Mouse (Mus musculus) heart, adult 18-20 months (tissue): ENCODE measurements at regions not wholly inside any gene's neighbourhood (a gene's known extent, or its start where the extent isn't known, plus 50 kb on each side); places are given as distances from the start of the nearest gene placed in this dataset.
A peak's percentile ranks its signal among the peaks of the same experiment; 100 is the strongest.

Experiments
- DNase-seq, 2 experiments: peaks; one replicate each; pipeline ENCODE4 v3.0.0; 2021 to 2022; ENCODE audit warnings: mixed read lengths in 1 of 2

DNA sequence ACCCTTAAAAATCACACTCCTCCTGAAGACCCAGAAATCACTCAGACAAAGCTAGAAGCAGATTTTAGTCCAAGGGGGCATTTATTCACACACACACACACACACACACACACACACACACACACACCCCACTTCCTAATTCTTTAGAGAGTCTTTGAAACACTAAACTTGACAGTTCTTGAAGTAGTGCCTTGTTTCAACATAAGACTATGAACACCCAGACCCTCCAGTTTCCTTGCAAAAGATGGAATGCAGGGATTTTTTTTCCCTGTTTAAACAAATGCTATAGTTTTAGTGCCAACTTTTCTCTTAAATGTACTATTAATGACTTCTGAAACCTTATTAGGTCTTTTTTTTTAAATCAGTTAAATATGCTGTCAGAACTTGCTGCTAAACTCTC is 279.2 kb upstream of the Fat1 start:
- DNase-seq = no peak

DNA sequence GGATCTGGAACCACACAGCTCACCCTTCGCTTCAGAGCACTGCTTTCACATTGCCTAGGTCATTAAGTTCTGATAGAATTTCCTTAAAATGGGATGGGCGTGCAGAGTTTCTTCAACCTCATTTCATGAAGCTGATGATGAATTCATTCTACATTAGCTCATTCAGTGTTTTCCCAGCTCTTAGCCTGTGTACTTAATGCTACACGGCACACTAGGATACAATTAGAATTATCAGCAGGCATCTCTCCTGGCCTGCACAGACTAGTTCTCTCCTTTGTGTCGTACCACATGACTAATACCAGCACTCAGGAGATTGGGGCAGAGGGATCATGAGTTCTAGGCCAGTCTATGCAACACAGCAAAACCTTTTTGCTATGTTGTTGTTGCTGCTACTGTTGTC is 278.8 kb upstream of the Fat1 start:
- DNase-seq = no peak

DNA sequence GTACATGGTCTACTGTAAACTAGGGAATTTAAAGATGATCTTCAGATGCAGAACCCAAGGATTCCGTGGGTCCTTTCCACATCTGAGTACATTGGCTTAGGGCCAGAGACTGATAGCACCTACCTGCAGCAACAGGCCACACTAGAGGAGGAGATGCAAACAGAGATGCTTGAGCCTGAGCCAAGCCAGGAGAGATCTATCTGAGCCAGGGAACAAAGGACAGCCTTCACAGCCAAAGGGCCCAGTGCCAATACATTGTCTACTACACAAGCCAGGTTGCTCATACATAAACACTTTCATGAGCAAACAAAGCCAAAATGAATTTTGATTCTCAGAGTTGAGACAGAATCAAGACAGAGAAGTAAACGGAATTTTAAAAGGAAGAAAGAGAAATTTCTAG is 273.6 kb upstream of the Fat1 start:
- no peak for DNase-seq

GRCm38 (mm10) chr8:44687126-44687525 is 248.1 kb upstream of the Fat1 start:
- DNase-seq = no peak

- no peak for DNase-seq
Observed at GRCm38 (mm10) chr8:44689837-44690592, 245.2 kb upstream of the Fat1 start.

DNA sequence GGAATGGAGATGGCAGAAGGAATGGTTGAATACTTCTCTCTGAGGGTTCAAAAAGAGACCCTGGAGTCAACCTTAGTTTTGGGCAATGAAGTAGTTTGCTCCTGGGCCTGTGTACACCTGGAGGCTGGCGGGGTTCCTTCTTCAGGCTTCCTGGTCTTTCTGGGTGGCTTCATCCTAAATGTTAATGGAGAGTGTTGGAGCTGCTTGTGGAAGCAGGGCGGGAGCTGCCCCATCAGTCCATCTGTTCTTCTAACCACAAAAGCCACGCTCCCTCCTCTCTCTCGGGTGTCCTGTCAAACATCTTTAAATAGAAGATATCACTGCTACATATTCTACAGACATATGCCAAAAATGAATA is 244.7 kb upstream of the Fat1 start:
- DNase-seq = no peak

GRCm38 (mm10) chr8:44691140-44691539 is 244.1 kb upstream of the Fat1 start:
- DNase-seq = peak in 1 of 2 experiments; percentile 30

DNA sequence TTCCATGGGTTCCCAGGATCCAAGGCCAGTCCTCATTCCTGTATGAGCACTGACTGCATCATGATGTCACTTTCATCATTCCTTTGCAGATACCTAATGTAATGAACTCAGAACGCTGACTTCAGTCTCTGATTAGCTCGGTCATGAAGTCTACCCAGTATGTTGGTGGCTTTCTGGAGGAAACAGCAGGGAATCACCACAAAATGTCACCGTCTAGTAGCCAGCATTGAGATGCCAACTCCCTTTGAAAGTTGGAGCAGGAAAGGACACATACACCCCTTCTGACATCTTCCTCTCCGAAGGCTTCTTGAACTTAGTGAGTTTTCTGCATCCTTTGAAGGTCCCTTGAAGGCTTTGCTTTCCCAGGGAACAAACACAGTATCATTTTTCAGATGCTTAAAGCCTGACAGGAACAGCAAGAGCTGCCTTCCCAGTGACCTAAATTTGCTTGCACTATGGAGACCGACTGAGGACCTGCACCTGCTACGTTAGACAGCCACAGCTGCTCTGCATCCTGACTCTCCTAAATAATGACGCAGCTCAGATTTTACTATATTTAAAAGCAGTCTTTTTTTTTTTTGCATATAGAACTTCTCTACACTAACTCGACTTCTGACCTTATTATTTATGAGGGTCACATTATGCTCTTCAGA is 243.1 kb upstream of the Fat1 start:
- no peak for DNase-seq

GRCm38 (mm10) chr8:44694861-44695260 is 240.4 kb upstream of the Fat1 start:
- DNase-seq = peak; percentile 70 to 85

DNA sequence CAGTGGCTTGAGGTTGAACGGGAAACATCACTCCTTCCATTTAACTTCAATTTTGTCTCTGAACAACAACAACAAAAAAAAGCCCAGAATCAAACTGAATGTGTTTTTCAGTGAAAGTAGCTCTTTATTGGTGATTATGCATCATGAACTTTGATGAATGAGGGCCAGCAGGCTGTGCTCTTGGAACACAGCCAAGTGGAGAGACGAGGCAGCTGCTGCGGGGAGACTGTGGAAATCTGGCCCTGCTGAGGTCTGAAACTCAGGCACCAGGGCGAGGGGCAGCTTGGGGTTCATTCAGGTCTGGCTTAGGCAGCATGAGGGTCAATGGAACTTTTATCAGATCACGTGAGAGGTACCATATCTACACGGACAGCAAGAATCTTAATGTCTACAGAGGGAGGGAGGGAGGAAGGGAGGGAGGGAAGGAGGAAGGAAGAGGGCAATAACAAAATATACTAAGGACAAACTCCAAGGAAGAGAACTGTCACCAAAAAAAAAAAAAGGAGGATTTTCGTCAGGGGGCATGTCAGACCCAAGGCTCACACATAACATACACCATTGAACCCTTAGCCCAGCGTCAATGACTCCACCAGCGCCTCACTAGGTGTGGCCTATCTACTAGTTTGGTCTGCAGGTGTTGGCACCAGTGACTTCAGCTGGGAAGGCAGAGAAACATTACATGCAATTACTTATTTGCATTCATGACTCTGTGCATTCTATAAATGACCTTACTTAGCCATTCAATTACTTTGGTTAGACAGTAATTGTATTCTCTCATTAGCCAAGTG is 239.0 kb upstream of the Fat1 start:
- DNase-seq = peak; percentile 68 to 76

GRCm38 (mm10) chr8:44699384-44700105 is 235.7 kb upstream of the Fat1 start:
- no peak for DNase-seq

- DNase-seq = no peak
Observed at GRCm38 (mm10) chr8:44704595-44705265, 230.5 kb upstream of the Fat1 start.

GRCm38 (mm10) chr8:44708659-44709170 is 226.5 kb upstream of the Fat1 start:
- no peak for DNase-seq

DNA sequence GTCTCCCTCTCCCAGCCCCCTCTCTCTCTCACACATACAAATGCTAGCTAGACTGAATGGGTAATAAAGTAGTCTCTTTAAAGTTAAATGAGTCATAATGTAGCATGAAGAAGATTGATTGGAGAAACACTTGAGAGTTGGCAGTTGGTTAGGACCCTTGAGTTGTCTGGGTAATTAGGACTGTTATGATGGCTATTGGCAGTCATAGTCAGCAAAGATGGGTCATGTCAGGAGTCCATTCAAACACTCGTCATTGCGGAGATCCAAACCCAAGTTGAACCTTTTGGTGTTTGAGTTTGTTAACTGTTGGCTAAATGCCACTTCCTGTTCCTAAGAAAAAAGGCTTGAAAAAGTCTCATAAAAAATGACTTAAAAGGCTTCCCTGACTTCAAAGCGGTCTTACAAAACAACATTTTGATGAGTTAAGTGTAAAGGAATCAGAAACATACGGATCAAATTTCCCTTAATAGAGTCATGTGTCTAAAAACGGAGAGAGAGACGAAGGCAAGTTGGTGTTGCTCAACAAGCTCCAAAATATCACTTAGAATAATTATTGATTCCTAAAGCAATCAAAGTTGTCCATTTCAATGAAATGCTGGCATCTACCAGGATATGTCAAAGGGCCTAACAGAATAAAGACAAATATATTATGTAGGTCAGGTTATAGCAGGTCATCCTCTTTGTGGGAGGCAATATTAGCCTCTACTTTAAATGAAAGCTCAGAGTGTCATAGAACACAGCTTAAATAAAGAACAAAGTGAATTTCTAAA is 225.9 kb upstream of the Fat1 start:
- no peak for DNase-seq

GRCm38 (mm10) chr8:44734577-44734976 is 200.7 kb upstream of the Fat1 start:
- no peak for DNase-seq

DNA sequence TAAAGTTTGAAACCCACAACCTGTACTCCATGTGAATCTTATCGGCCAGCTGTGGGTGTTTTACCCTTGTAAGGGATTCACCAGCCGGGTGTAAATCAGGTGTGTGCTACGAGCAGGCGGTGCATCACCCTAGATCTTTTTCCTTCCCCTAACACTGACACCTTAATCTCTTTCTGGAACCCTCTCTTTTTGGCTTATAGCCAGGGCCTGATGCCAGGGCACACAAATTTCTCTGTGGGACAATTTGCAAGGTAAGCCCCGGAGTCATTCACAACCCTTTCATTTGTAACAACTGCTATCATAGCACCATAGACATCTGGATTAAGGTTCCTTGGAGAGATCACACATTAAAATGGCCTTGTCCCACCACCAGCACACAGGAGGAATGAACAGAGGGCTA is 199.4 kb upstream of the Fat1 start:
- no peak for DNase-seq

DNA sequence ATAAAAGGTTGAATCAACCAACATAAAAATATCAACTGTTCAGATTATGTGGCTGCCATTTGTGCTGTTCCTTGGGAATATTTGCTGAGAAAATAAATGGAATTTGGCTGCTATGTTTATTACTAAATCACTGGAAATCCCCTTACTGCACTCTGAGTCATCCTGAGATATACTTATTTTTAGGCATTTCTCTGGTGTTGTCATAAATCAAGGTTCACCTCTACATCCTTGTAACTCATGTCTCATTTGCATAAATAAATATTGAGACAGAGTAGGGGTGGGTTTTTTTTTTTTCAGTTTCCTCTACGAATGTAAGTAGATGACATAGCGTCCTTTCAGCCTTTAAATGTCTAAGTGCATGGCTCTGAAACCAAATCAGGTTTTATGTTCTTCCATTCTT is 191.9 kb upstream of the Fat1 start:
- no peak for DNase-seq

- DNase-seq = no peak
Observed at GRCm38 (mm10) chr8:44744991-44745658, 190.1 kb upstream of the Fat1 start.

DNA sequence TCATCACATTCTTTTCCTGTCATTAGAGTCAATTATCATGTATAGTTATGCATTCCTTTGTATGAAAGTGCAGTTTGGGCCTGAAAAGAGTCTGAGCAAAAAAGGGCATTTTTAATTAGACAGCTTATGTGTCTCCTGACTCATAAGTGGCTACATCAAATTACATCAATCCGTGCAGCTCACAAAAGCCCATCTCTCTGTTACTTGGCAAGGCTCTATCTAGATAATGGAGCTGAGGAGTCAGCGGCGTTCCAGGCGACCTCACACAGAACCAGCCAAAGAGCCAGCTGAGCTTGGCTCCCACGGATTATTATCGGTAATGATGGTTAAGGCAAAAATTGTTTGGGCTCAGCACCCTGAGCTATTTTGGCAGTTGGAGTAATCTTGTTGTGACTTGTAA is 176.5 kb upstream of the Fat1 start:
- no peak for DNase-seq

DNA sequence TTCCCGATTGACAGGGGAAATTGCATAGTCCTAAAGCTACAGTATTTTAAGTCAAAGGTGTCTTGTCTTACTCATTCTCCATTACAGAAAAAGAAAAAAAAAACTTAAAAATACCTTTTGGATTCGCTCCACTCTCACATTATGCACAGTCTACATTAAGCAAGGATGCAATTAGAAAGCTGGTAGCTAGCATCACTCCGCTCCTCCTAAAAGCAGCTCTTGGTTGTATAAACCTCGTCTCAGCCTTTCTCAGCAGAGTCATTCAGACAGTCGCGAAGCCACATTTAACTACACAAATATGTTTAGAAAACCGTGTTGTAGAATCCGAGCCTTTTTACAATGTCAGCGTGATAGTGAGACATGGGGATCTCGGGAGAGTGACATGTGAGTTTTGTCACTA is 172.5 kb upstream of the Fat1 start:
- DNase-seq = no peak
